Mouse (Mus musculus) stomach, postnatal 0 days (tissue): ENCODE measurements around the gene Rtkn. TPM values are rescaled to one million over a fixed set of nuclear protein-coding genes. Genes with fewer than 3 reads are reported as not detected.

ENCODE experiments used
- ATAC-seq: fragments of 200-750 bp; cut with Nextera tagmentation; 2 replicates; pipeline ENCODE4 v1.8.0; 2017; ENCODE audit not compliant: low FRiP score, low TSS enrichment
- DNase-seq: peaks from one replicate; pipeline ENCODE4 v3.0.0-alpha.2; 2016; ENCODE audit warnings: low spot score
- H3K27ac ChIP-seq: fragments of 300-500 bp; sonication (generic); replicated peaks from 2 replicates; pipeline ENCODE4 v1.5.1; 2014; ENCODE audit warnings: mild to moderate bottlenecking, control low read depth
- H3K27me3 ChIP-seq: fragments of 300-500 bp; sonication (generic); 2 replicates; pipeline ENCODE4 v1.6.1; 2014; ENCODE audit warnings: low read length; ENCODE audit not compliant: control insufficient read depth, insufficient read depth
- H3K36me3 ChIP-seq: fragments of 300-500 bp; sonication (generic); 2 replicates; pipeline ENCODE4 v1.6.1; 2014; ENCODE audit warnings: low read length, mixed read lengths; ENCODE audit not compliant: control insufficient read depth, insufficient read depth
- H3K4me1 ChIP-seq: fragments of 300-500 bp; sonication (generic); replicated peaks from 2 replicates; pipeline ENCODE4 v1.6.1; 2014; ENCODE audit warnings: antibody characterized with exemption; ENCODE audit not compliant: control insufficient read depth, insufficient read depth
- H3K4me2 ChIP-seq: fragments of 300-500 bp; sonication (generic); replicated peaks from 2 replicates; pipeline ENCODE4 v1.6.1; 2014; ENCODE audit warnings: low read depth, mild to moderate bottlenecking, control low read depth, moderate library complexity
- H3K4me3 ChIP-seq: fragments of 300-500 bp; sonication (generic); 2 replicates; pipeline ENCODE4 v1.5.1; 2014; ENCODE audit warnings: low read depth, low read length, control low read depth
- H3K9ac ChIP-seq: fragments of 300-500 bp; sonication (generic); 2 replicates; pipeline ENCODE4 v1.6.1; 2014; ENCODE audit warnings: mild to moderate bottlenecking, low read length, control low read depth, mixed read lengths
- H3K9me3 ChIP-seq: fragments of 300-500 bp; sonication (generic); 2 replicates; pipeline ENCODE4 v1.6.1; 2016; ENCODE audit warnings: low read length; ENCODE audit not compliant: control insufficient read depth
- CTCF ChIP-seq: IDR thresholded peaks from 2 replicates; pipeline ENCODE4 v1.5.1; 2016; ENCODE audit warnings: antibody characterized with exemption, low read depth, mild to moderate bottlenecking, moderate library complexity
- EP300 ChIP-seq: optimal IDR thresholded peaks from 2 replicates; pipeline ENCODE3; 2016; ENCODE audit warnings: antibody characterized with exemption
- WGBS: fragments of 180-500 bp; shearing (Covaris S2); extraction: QIAGEN DNeasy Blood & Tissue Kit; methylation state at CpG from one replicate; pipeline ENCODE4 v1.1.7; 2014; 5-methylcytosine and 5-hydroxymethylcytosine counted together
- polyA plus RNA-seq: library from polyadenylated mRNA; unstranded; fragments of >200 nt; fragmentation: Nextera tagmentation; extraction: Ambion mirVana; gene quantifications from 2 replicates; pipeline ENCODE4 v1.2.1, GENCODE M21; 2015

Gene Rtkn
- polyA plus RNA-seq, 1 experiment from 2014 or later = 18.5 TPM

GRCm38 (mm10) chr6:83116373-83117164 lies 18.7 kb upstream of the Rtkn start:
- DNase-seq (no peak), ATAC-seq (no peak)
- Histone ChIP-seq H3K36me3 (peaks cover 5% of the 10 kb centered on the region), H3K4me1 (no peaks in the 10 kb centered on the region), H3K4me3 (peak overlapping the region; percentile 66), H3K27me3 (no peaks in the 10 kb centered on the region), H3K4me2 (peak overlapping the region; percentile 97), H3K9me3 (no peaks in the 10 kb centered on the region), H3K27ac (peak overlapping the region; percentile 92; the same call in 1 of the 2 replicates), H3K9ac (peak overlapping the region; percentile 84)
- 65% methylated on average over 11 of the region's 11 CpGs for WGBS
- TF ChIP-seq EP300 (no peak), CTCF (no peak)

- no peak overlapping the region for H3K4me2 ChIP-seq
Measured at GRCm38 (mm10) chr6:83117165-83117438, 18.2 kb upstream of the Rtkn start.

GRCm38 (mm10) chr6:83117616-83118015 lies 17.6 kb upstream of the Rtkn start:
- Histone ChIP-seq H3K27me3 (no peaks in the 10 kb centered on the region), H3K4me1 (no peaks in the 10 kb centered on the region; the same call in 1 of the 2 replicates), H3K4me3 (no peak overlapping the region), H3K27ac (no peak overlapping the region), H3K4me2 (no peak overlapping the region), H3K36me3 (peaks cover 5% of the 10 kb centered on the region), H3K9ac (no peak overlapping the region), H3K9me3 (no peaks in the 10 kb centered on the region)
- DNase-seq (no peak), ATAC-seq (no peak)
- no peak for TF ChIP-seq EP300
- TF ChIP-seq CTCF = no peak
- 90% methylated on average over 13 of the region's 13 CpGs for WGBS

More at GRCm38 (mm10) chr6:83117165-83117438, 18.2 kb upstream of the Rtkn start:
- H3K9me3 ChIP-seq = no peaks in the 10 kb centered on the region
- ATAC-seq (no peak), DNase-seq (no peak)
- H3K4me3 ChIP-seq = no peak overlapping the region
- no peak overlapping the region for H3K9ac ChIP-seq
- H3K27me3 ChIP-seq = no peaks in the 10 kb centered on the region
- no peak overlapping the region for H3K27ac ChIP-seq
- H3K36me3 ChIP-seq = peaks cover 5% of the 10 kb centered on the region
- TF ChIP-seq CTCF = no peak
- no peak for TF ChIP-seq EP300
- no peaks in the 10 kb centered on the region for H3K4me1 ChIP-seq
- WGBS = 85% methylated on average over 4 of the region's 4 CpGs

GRCm38 (mm10) chr6:83118369-83118768 lies 16.9 kb upstream of the Rtkn start:
- H3K27ac ChIP-seq = no peak overlapping the region
- no peak for ATAC-seq
- no peak overlapping the region for H3K9ac ChIP-seq
- H3K4me2 ChIP-seq = no peak overlapping the region
- H3K9me3 ChIP-seq = no peaks in the 10 kb centered on the region
- H3K36me3 ChIP-seq = peaks cover 5% of the 10 kb centered on the region
- 72% methylated on average over 11 of the region's 11 CpGs for WGBS
- no peak for DNase-seq
- no peaks in the 10 kb centered on the region; the same call in 1 of the 2 replicates for H3K4me1 ChIP-seq
- no peak overlapping the region for H3K4me3 ChIP-seq
- no peaks in the 10 kb centered on the region for H3K27me3 ChIP-seq
- TF ChIP-seq CTCF = no peak
- TF ChIP-seq EP300 = no peak

GRCm38 (mm10) chr6:83118825-83119733 lies 16.2 kb upstream of the Rtkn start:
- DNase-seq (no peak), ATAC-seq (no peak)
- TF ChIP-seq EP300 = no peak
- TF ChIP-seq CTCF = no peak
- Histone ChIP-seq H3K4me2 (no peak overlapping the region), H3K4me1 (no peaks in the 10 kb centered on the region; the same call in none of the 2 replicates), H3K27ac (no peak overlapping the region), H3K9ac (no peak overlapping the region), H3K36me3 (peaks cover 5% of the 10 kb centered on the region), H3K27me3 (no peaks in the 10 kb centered on the region), H3K9me3 (no peaks in the 10 kb centered on the region), H3K4me3 (no peak overlapping the region)
- WGBS = 76% methylated on average over 14 of the region's 14 CpGs

GRCm38 (mm10) chr6:83119734-83120051 lies 15.6 kb upstream of the Rtkn start:
- DNase-seq (no peak), ATAC-seq (no peak)
- 65% methylated on average over 7 of the region's 7 CpGs for WGBS
- H3K9me3 ChIP-seq = no peaks in the 10 kb centered on the region
- TF ChIP-seq EP300 (no peak), CTCF (no peak)
- no peaks in the 10 kb centered on the region for H3K27me3 ChIP-seq
- no peak overlapping the region for H3K4me3 ChIP-seq
- no peak overlapping the region for H3K27ac ChIP-seq
- no peak overlapping the region for H3K4me2 ChIP-seq
- no peak overlapping the region for H3K9ac ChIP-seq
- peaks cover 5% of the 10 kb centered on the region for H3K36me3 ChIP-seq
- no peaks in the 10 kb centered on the region; the same call in none of the 2 replicates for H3K4me1 ChIP-seq
